Mouse (Mus musculus): ENCODE results near the gene Nras.

The Nras gene

GRCm38 (mm10) chr3:103058207-103059157 lies at the start of gene Nras:
Gene Nras, plus strand, starts transcription at chr3:103058285.
- DNase-seq (ENCODE audit: low read depth, low spot score), result peak; percentile 94

GRCm38 (mm10) chr3:103017350-103017749 lies 40.7 kb upstream of the Nras start:
- no peak for DNase-seq (ENCODE audit: low read depth, low spot score)

- DNase-seq (ENCODE audit: low read depth, low spot score), result peak; percentile 20
Observed at GRCm38 (mm10) chr3:103019462-103019861, 38.6 kb upstream of the Nras start.

GRCm38 (mm10) chr3:103020249-103020942 lies 37.7 kb upstream of the Nras start, which contains the start of gene Csde1:
Gene Csde1, plus strand, starts transcription at chr3:103020426.
- DNase-seq (ENCODE audit: low read depth, low spot score), result peak; percentile 99

GRCm38 (mm10) chr3:103020943-103021638 lies 37.0 kb upstream of the Nras start:
- DNase-seq (ENCODE audit: low read depth, low spot score), result peak; percentile 92

- DNase-seq (ENCODE audit: low read depth, low spot score), result peak; percentile 72
Observed at GRCm38 (mm10) chr3:103026174-103026573, 31.9 kb upstream of the Nras start.

GRCm38 (mm10) chr3:103040285-103040684 lies 17.8 kb upstream of the Nras start:
- no peak for DNase-seq (ENCODE audit: low read depth, low spot score)

- DNase-seq (ENCODE audit: low read depth, low spot score), result no peak
Observed at GRCm38 (mm10) chr3:103040861-103041379, 17.2 kb upstream of the Nras start.

- DNase-seq (ENCODE audit: low read depth, low spot score), result no peak
Observed at GRCm38 (mm10) chr3:103056016-103056595, 2.0 kb upstream of the Nras start.

- no peak for DNase-seq (ENCODE audit: low read depth, low spot score)
Observed at GRCm38 (mm10) chr3:103057752-103058151, 333 bp upstream of the Nras start.

- DNase-seq (ENCODE audit: low read depth, low spot score), result no peak
Observed at GRCm38 (mm10) chr3:103066927-103067326, 8.8 kb downstream of the Nras start.

GRCm38 (mm10) chr3:103068971-103069370 lies 10.9 kb downstream of the Nras start:
- no peak for DNase-seq (ENCODE audit: low read depth, low spot score)

GRCm38 (mm10) chr3:103073771-103074170 lies 15.7 kb downstream of the Nras start, which contains the start of gene Ampd1:
Gene Ampd1, plus strand, starts transcription at chr3:103074014.
- no peak for DNase-seq (ENCODE audit: low read depth, low spot score)

- DNase-seq (ENCODE audit: low read depth, low spot score), result no peak
Observed at GRCm38 (mm10) chr3:103075871-103076270, 17.8 kb downstream of the Nras start.

- DNase-seq (ENCODE audit: low read depth, low spot score), result no peak
Observed at GRCm38 (mm10) chr3:103076476-103076875, 18.4 kb downstream of the Nras start.

GRCm38 (mm10) chr3:103079301-103079700 lies 21.2 kb downstream of the Nras start:
- no peak for DNase-seq (ENCODE audit: low read depth, low spot score)

- no peak for DNase-seq (ENCODE audit: low read depth, low spot score)
Observed at GRCm38 (mm10) chr3:103081051-103081450, 23.0 kb downstream of the Nras start.

GRCm38 (mm10) chr3:103081861-103082453 lies 23.9 kb downstream of the Nras start:
- no peak for DNase-seq (ENCODE audit: low read depth, low spot score)

GRCm38 (mm10) chr3:103082761-103083160 lies 24.7 kb downstream of the Nras start:
- DNase-seq (ENCODE audit: low read depth, low spot score), result no peak

GRCm38 (mm10) chr3:103085986-103086385 lies 27.9 kb downstream of the Nras start:
- DNase-seq (ENCODE audit: low read depth, low spot score), result no peak

- peak; percentile 79 for DNase-seq (ENCODE audit: low read depth, low spot score)
Observed at GRCm38 (mm10) chr3:103091753-103092152, 33.7 kb downstream of the Nras start.

All from CD4-positive helper T cell, adult 2 months (primary cell).